Mouse (Mus musculus) olfactory bulb, adult 2 months (tissue): ENCODE measurements around the gene Cd34. TPM values are rescaled to one million over a fixed set of nuclear protein-coding genes. Genes with fewer than 3 reads are reported as not detected.

Source experiments
- H3K27ac ChIP-seq: fragments of 200-500 bp; 2 replicates; pipeline ENCODE4 v1.5.1; 2012; ENCODE audit warnings: low read depth, low read length; ENCODE audit not compliant: insufficient read depth
- H3K4me1 ChIP-seq: fragments of 200-500 bp; 2 replicates; pipeline ENCODE4 v1.6.1; 2012; ENCODE audit warnings: low read length; ENCODE audit not compliant: control insufficient read depth, insufficient read depth
- H3K4me3 ChIP-seq: fragments of 200-500 bp; 2 replicates; pipeline ENCODE4 v1.5.1; 2012; ENCODE audit warnings: mild to moderate bottlenecking, low read depth, low read length, moderate library complexity; ENCODE audit not compliant: insufficient read depth
- CTCF ChIP-seq: fragments of 200-500 bp; IDR thresholded peaks from 2 replicates; pipeline ENCODE4 v1.5.1; 2012; ENCODE audit warnings: low read depth, mild to moderate bottlenecking, low read length, moderate library complexity; ENCODE audit not compliant: insufficient read depth
- POLR2A ChIP-seq: fragments of 200-500 bp; IDR thresholded peaks from 2 replicates; pipeline ENCODE4 v1.6.1; 2012; ENCODE audit warnings: mild to moderate bottlenecking, low read depth, low read length, moderate library complexity; ENCODE audit not compliant: insufficient read depth
- WGBS: fragments of 180-500 bp; shearing (Covaris S2); methylation state at CpG from one replicate; pipeline ENCODE4 v1.1.7; 2018; 5-methylcytosine and 5-hydroxymethylcytosine counted together
- polyA plus RNA-seq: library from polyadenylated mRNA; stranded (reverse); fragments of >200 nt; gene quantifications from 2 replicates; pipeline ENCODE4 v1.2.4, GENCODE M21; 2012; ENCODE audit warnings: low replicate concordance; ENCODE audit not compliant: missing spikeins, insufficient read depth, insufficient read length

Cd34 gene
- polyA plus RNA-seq, 1 experiment = not detected

DNA sequence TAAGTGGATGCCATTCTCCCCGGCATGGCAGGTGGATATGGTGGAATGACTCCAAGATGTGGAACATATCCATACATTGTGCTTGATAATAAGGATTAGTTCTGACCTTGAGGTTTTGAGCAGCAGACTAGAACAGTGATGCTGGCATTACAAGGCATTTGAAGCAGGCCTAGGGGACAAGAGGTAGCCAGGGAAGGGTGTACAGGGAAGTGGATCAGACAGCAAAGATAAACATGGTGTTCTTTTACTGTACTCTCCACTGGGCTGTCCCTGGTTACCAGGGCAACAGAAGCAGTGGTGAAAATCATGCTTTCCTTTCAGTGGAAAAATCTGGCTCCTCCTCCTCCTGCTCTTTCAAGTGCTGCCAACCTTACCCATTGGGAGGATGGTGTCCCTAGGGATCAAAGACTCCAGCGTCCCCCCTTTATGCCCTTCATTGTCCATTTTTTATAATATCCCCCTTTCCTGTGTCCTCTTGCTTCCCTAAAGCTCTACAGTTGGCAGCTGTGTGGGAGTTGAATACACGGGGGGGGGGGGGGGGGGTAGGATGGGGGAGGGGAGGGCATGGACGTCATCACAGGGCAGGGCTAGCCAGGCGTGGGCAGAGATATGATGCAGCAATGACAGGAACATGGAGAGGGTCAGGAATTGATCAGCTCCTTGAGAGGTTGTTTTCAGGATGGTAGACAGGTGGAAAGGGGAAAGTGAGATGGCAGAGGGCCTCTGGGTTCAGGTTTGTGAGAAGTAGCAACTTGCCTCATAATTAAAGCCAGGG, 39.5 kb downstream of the Cd34 start:
- Histone ChIP-seq H3K4me3 (peak overlapping the region; percentile 84), H3K4me1 (peaks cover 12% of the 10 kb centered on the region), H3K27ac (peak overlapping the region; percentile 90)
- WGBS = 8% methylated on average over 4 of the region's 5 CpGs
- no peak for TF ChIP-seq POLR2A
- no peak for TF ChIP-seq CTCF

DNA sequence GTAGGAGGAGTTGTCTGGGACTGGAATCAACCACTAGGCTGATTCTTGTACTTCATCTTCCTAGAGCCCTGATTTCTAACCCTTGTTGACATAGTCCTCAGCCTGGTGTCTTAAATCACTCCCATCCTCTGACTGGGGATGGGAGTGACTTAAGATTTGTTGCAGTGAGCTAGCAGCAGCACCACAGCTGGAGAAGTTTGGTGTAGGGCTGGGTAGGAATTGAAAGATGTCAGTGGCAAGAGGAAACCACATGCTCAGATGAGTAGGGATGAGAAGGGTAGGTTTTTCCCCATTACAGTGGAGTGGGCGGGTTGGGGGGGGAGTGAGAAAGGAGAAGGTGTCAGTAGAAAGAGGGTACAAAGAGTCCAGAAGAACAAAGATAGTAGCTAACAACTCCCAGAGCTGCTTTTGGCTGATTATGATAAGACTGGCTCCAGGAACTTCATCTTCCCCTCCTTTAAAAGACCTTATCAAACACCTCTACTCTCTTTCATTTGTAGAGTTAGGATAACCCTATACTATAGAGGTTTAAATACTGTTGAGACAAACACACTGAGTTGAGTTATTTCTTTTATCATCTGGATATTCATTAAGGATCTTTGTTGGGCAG, 42.3 kb downstream of the Cd34 start:
- TF ChIP-seq POLR2A = no peak
- no peak for TF ChIP-seq CTCF
- H3K27ac ChIP-seq = no peak overlapping the region
- 93% methylated on average over 1 of the region's 1 CpGs for WGBS

DNA sequence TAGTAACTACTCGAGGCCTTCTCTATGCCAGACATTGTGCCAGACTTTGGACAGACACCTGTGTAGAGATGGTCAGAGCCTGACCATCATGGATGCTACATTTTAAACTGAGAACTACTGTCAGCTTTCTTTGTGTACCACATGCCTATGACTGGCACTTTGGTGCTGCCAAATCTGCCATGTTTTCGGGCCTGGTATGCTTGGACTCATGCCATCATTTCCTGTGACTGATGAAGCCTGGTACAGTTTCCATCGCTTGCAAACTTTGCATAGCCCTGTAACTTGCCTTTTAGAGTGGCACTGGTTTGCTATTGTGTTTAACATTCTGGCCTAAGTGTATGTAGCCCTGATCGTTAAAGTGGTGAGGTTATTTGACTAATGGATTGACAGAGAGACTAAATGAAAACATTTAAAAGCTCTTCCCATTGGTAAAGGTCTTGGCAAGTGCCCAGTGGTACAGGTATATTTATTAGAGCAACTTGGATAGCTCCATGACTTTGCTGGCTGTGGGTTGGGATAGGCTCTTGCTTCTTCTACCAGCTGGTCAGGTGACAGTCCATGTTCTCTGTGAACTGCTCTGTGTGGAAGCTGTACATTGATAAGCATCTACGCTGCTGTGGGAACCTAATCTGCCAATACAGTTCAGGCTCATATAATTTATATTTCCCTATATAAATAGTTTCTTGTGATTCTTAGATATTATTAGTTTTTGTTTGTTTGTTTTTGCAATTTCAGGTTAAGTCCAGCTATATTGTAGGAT, 44.5 kb downstream of the Cd34 start:
- 51% methylated on average over 5 of the region's 5 CpGs for WGBS
- Histone ChIP-seq H3K4me3 (no peak overlapping the region), H3K27ac (no peak overlapping the region), H3K4me1 (peaks cover 5% of the 10 kb centered on the region; the same call in 1 of the 2 replicates)
- TF ChIP-seq POLR2A = no peak
- no peak for TF ChIP-seq CTCF

More for the DNA sequence above, 42.3 kb downstream of the Cd34 start:
- Histone ChIP-seq H3K4me3 (no peak overlapping the region), H3K4me1 (peaks cover 11% of the 10 kb centered on the region)

DNA sequence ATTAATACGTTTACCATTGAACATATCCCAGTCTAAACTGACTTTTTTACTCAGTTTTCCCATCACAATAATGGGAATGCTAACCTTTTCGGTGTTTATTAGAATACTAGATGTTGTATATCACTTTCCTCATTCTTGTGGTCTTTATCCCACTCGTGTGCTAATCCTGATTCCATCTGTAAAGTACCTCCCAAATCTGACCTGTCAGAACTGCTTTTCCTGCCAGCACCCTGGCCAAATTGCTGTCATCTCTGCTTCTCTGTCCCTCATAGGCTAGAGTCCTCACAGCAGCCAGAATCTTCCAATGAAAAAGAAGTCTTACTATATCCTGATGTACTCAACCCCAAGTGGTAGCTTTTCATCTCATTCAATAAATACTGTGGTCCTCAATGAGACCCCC, 46.3 kb downstream of the Cd34 start:
- H3K27ac ChIP-seq = no peak overlapping the region
- whole genome bisulfite sequencing = 89% methylated on average over 3 of the region's 3 CpGs
- H3K4me3 ChIP-seq = no peak overlapping the region
- H3K4me1 ChIP-seq = no peaks in the 10 kb centered on the region
- no peak for TF ChIP-seq POLR2A
- no peak for TF ChIP-seq CTCF

DNA sequence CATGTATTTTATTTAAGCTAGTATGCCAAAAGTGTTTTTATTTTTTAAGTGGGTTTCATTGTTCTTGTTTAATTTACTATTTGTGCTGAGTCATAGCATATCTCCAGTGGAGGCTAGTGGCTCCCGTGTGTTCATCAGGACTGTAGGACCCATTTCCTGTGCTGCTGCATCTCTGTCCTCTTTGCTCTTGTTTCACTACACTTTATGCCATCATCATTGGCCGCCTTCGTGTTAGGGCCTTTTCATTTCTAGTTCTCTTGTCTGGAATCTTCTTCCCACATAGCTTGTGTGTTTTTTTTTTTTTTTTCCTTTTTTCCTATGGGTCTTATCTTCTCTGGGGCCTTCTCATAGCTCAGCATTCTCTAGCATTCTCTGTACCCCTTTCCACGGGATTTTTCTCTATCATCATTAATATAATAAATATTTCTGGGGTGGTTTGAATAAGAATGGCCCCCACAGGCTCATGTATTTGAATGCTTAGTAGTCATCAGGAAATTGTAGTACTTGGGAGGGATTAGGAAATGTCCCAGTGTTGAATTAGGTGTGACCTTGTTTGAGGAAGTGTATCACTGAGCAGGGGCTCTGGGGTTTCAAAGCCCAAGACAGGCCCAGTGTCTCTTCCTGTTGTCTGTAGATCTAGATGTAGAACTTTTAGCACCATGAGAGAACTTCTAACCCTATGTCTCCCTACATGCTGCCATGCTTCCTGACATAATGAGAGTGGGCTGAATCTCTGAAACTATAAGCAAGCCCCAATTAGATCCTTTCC, 47.0 kb downstream of the Cd34 start:
- Histone ChIP-seq H3K27ac (no peak overlapping the region), H3K4me1 (no peaks in the 10 kb centered on the region), H3K4me3 (no peak overlapping the region)
- 64% methylated on average over 4 of the region's 4 CpGs for WGBS
- TF ChIP-seq CTCF (no peak), POLR2A (no peak)

DNA sequence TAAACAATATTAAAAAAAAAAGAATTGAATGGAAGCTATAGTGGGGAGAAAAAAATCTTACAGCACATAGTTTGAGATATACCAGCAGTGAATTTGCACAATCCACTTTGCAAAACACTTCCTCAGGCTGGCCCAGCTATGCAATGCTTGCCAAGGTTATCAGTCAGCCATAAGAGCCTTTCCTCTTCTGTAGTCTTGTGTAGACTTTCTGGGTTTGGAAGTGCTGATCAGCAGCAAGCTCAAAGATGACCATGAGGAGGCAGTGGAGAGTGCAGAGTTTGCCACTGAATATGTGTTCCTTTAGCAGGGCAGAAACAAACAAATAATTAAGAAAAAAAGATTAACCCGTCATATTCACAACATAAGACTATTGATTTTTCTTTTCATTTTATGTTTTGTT, 50.4 kb downstream of the Cd34 start:
- no peaks in the 10 kb centered on the region for H3K4me1 ChIP-seq

DNA sequence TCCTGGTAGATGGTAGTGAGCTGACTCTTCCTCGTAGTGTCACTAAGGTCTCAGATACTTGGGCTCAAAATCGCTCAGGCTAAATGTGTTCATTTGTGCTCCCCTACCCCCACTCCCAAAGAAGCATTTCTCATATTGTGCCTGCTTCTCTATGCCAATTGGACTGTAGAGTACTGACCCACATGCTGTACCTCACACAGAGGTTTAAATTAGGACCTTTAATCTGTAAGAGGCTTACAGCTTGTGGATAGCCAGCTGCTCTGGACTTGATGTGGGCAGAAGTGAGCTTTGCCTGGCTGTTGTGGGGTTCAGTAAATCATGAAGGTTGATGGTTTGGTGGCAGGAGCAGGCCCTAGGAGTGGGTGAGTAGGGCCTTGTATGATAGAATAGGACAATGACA, 52.4 kb downstream of the Cd34 start:
- WGBS = 83% methylated on average over 2 of the region's 2 CpGs
- Histone ChIP-seq H3K4me3 (no peak overlapping the region), H3K27ac (no peak overlapping the region), H3K4me1 (no peaks in the 10 kb centered on the region)
- no peak for TF ChIP-seq POLR2A
- no peak for TF ChIP-seq CTCF

More for the DNA sequence above, 50.4 kb downstream of the Cd34 start:
- TF ChIP-seq POLR2A = no peak
- TF ChIP-seq CTCF = no peak
- Histone ChIP-seq H3K27ac (no peak overlapping the region), H3K4me3 (no peak overlapping the region)
- WGBS = 100% methylated on average over 1 of the region's 1 CpGs

DNA sequence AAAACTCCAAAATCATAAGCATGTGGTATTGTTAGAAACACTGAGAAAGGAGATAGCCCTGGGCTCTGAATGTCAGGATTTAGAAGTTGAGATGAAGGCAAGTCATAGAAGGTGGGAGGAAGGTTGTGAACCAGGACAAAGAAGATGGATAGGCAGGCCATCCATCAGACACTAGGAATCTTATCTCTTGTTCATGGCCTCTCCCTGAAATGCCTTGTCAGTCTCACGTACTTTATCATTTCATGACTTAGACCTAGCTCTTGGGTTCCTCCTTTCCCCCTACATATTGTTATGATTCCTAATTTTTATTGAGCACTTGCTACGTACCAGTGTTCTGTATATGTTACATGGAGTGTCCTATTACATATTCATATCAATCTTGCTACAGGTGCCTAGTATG, 53.0 kb downstream of the Cd34 start:
- WGBS = 92% methylated on average over 2 of the region's 2 CpGs
- no peak overlapping the region for H3K4me3 ChIP-seq
- no peak overlapping the region for H3K27ac ChIP-seq
- no peaks in the 10 kb centered on the region for H3K4me1 ChIP-seq
- TF ChIP-seq CTCF (no peak), POLR2A (no peak)
